Mouse (Mus musculus): ENCODE results near the gene Ankrd34b. TPM values are rescaled to one million over a fixed set of nuclear protein-coding genes. Genes with fewer than 3 reads are reported as not detected.
A peak's percentile ranks its signal among the peaks of the same experiment; 100 is the strongest.

Gene Ankrd34b
- 0.09 and 0.10 TPM in 2 replicates for polyA plus RNA-seq (2016; fragmentation: Nextera tagmentation; extraction: Ambion mirVana)

DNA sequence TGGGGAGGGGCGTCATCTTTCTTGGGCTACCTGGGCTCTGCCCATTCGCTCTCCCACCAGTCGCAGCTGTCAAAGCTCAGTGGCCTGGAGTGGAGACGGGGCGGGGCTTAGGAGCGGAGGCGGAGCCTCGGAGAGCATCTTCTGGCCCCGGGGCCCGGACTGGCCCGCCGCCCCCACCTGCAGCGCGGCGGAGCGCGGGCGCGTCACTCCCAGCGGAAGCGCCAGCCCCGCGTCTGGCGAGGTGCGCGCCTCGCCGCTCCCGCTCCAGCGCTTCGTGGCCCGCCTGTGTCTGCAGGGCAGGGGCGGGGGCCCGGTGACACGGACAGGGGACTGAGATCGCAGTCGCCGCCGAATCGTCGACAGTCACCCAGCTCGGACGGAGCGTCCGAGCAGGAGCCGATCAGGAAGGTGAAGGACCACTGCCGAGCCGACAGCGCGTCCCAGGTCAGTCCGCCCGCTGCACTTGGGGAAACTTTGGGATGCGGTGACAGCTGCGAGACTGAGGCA lies at the start of gene Ankrd34b:
Gene Ankrd34b (plus strand): TSS at position 139 of the 507 bp plus-strand sequence.
- Histone ChIP-seq H3K9me3 (no peaks in the 10 kb centered on the region), H3K27ac (peak within 1 kb of the TSS; percentile 56), H3K4me3 (peak within 1 kb of the TSS; percentile 77), H3K4me1 (peaks cover 17% of the 10 kb centered on the region), H3K27me3 (ENCODE audit: insufficient read depth, poor library complexity, severe bottlenecking) (peaks cover 74% of the 10 kb centered on the region), H3K36me3 (no peaks in the 10 kb centered on the region)
- DNase-seq (ENCODE audit: low spot score): peak; percentile 78
- under 1% methylated on average over 50 of the region's 54 CpGs for WGBS

DNA sequence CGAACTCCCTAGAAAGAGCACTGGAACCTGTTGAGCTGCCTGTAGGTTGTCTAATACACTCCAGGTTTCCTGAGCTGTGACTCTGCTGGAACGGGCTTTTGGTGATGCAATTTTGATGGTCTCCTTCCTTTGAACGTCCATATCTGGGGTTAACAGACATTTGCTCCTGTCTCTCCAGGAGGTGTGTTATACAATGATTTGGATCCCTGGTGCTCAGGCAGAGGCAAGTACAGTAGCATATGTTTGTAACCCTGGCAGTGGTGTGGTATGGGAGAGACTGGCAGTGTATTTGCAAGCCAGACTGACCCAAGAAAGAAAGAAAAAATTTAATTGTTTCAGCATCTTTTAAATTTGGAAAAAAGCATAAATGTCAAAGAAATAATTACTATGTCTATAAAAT lies 38.3 kb upstream of the Ankrd34b start:
- Histone ChIP-seq H3K4me3 (no peak overlapping the region), H3K4me1 (no peaks in the 10 kb centered on the region), H3K27me3 (ENCODE audit: insufficient read depth, poor library complexity, severe bottlenecking) (no peaks in the 10 kb centered on the region), H3K36me3 (peaks cover 14% of the 10 kb centered on the region; the same call in 1 of the 2 replicates), H3K9me3 (no peaks in the 10 kb centered on the region), H3K27ac (no peak overlapping the region)
- no peak for DNase-seq (ENCODE audit: low spot score)
- WGBS: 66% methylated on average over 3 of the region's 3 CpGs

DNA sequence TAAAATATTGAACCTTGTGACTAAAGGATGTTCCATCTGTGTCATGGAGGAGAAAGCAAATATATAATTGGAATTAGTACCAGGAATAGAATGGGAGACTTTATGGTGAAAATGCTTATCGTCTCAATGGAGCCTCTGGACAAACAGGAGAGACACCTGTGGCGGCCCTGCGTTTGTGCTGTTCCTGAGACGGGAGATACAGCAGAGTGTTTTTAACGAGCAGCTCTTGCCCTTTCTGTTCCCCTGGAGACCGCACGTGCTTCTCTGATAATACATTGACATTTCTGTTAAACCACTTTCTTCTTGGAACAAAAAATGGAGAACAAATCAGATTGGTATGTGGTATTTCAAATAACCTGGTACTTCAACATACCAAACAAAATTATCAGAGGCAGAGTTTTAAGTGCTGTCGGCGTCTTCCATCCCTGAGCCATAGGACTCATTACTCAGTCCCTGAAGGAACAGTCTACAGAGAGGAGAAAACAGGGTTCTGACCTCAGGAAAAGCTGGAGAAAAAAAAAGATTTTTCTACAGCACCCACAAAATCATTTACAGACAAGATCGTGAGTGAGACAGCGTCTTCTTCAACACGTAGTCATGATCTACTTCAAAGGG lies 32.5 kb upstream of the Ankrd34b start:
- Histone ChIP-seq H3K27ac (no peak overlapping the region), H3K4me1 (no peaks in the 10 kb centered on the region), H3K9me3 (no peaks in the 10 kb centered on the region), H3K27me3 (ENCODE audit: insufficient read depth, poor library complexity, severe bottlenecking) (no peaks in the 10 kb centered on the region), H3K4me3 (no peak overlapping the region), H3K36me3 (no peaks in the 10 kb centered on the region)
- DNase-seq (ENCODE audit: low spot score): no peak
- WGBS: 79% methylated on average over 12 of the region's 12 CpGs

- no peaks in the 10 kb centered on the region for H3K36me3 ChIP-seq
- WGBS: 74% methylated on average over 11 of the region's 11 CpGs
- DNase-seq (ENCODE audit: low spot score): no peak
- H3K4me3 ChIP-seq: no peak overlapping the region
- H3K9me3 ChIP-seq: no peaks in the 10 kb centered on the region
- no peaks in the 10 kb centered on the region for H3K27me3 ChIP-seq (ENCODE audit: insufficient read depth, poor library complexity, severe bottlenecking)
- 0 out of 2 replicates have a peak, but pooled peaks cover 4% of the 10 kb centered on the region for H3K4me1 ChIP-seq
- no peak overlapping the region for H3K27ac ChIP-seq
Measured at GRCm38 (mm10) chr13:92398491-92399384, 27.0 kb upstream of the Ankrd34b start.

DNA sequence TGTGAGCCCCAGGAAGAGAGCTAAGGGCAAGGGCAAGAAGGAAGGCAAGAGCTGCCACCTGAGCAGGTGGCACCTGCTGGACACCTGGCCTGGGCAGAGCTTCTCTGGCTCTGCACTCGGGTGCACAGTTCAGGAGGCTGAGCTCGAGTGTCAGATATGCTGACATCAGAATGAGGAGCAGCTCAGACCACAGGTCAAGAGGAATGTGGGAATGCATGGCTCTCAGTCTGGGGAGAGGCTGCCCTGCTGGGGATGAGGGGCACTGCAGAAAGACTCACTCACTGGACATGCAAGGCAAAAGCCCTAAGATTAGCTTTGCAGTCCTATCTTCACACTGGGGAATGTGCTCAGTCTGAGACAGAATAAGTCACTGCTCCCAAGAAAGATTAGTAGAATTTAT lies 23.6 kb upstream of the Ankrd34b start:
- Histone ChIP-seq H3K9me3 (no peaks in the 10 kb centered on the region), H3K4me3 (no peak overlapping the region), H3K27me3 (ENCODE audit: insufficient read depth, poor library complexity, severe bottlenecking) (no peaks in the 10 kb centered on the region), H3K27ac (no peak overlapping the region), H3K4me1 (0 out of 2 replicates have a peak, but pooled peaks cover 4% of the 10 kb centered on the region), H3K36me3 (no peaks in the 10 kb centered on the region)
- no peak for DNase-seq (ENCODE audit: low spot score)
- WGBS: 26% methylated on average over 2 of the region's 2 CpGs

- no peak for DNase-seq (ENCODE audit: low spot score)
Measured at GRCm38 (mm10) chr13:92403496-92403895, 22.2 kb upstream of the Ankrd34b start.

DNA sequence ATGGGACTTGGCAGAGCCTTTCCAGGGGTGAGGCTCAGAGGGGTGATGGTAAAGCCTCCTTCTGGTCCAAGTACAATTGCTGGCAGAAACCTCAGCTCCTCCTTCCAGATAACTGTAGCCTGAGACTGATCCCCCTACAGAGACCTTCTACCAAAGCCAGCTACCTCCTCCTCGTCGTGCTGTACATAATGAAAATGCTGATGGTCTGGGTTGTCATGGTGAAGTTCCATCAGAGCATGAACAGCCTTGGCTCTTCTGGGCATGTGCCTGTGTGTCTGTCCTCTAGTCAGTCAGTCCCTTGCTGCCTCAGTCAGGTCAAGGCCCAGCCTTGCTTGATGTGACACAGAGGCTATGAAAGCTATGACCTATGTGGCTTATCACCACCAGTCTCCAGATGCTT lies 15.2 kb upstream of the Ankrd34b start:
- 77% methylated on average over 2 of the region's 2 CpGs for WGBS

More at GRCm38 (mm10) chr13:92403496-92403895, 22.2 kb upstream of the Ankrd34b start:
- no peaks in the 10 kb centered on the region for H3K27me3 ChIP-seq (ENCODE audit: insufficient read depth, poor library complexity, severe bottlenecking)
- 78% methylated on average over 3 of the region's 3 CpGs for WGBS
- no peak overlapping the region for H3K4me3 ChIP-seq
- no peaks in the 10 kb centered on the region for H3K9me3 ChIP-seq
- H3K27ac ChIP-seq: no peak overlapping the region
- 0 out of 2 replicates have a peak, but pooled peaks cover 4% of the 10 kb centered on the region for H3K4me1 ChIP-seq
- H3K36me3 ChIP-seq: no peaks in the 10 kb centered on the region

GRCm38 (mm10) chr13:92419630-92420029 lies 6.1 kb upstream of the Ankrd34b start:
- no peaks in the 10 kb centered on the region for H3K36me3 ChIP-seq
- no peak overlapping the region for H3K4me3 ChIP-seq
- DNase-seq (ENCODE audit: low spot score): no peak
- H3K27me3 ChIP-seq (ENCODE audit: insufficient read depth, poor library complexity, severe bottlenecking): peaks cover 26% of the 10 kb centered on the region
- H3K4me1 ChIP-seq: no peaks in the 10 kb centered on the region
- 84% methylated on average over 11 of the region's 11 CpGs for WGBS
- no peak overlapping the region for H3K27ac ChIP-seq
- no peaks in the 10 kb centered on the region for H3K9me3 ChIP-seq

More for the DNA sequence above, 15.2 kb upstream of the Ankrd34b start:
- Histone ChIP-seq H3K4me3 (no peak overlapping the region), H3K36me3 (no peaks in the 10 kb centered on the region), H3K27ac (no peak overlapping the region), H3K9me3 (no peaks in the 10 kb centered on the region), H3K4me1 (no peaks in the 10 kb centered on the region), H3K27me3 (ENCODE audit: insufficient read depth, poor library complexity, severe bottlenecking) (no peaks in the 10 kb centered on the region)
- no peak for DNase-seq (ENCODE audit: low spot score)

- Histone ChIP-seq H3K4me3 (no peak overlapping the region), H3K9me3 (no peaks in the 10 kb centered on the region), H3K4me1 (peaks cover 17% of the 10 kb centered on the region), H3K27me3 (ENCODE audit: insufficient read depth, poor library complexity, severe bottlenecking) (peaks cover 67% of the 10 kb centered on the region), H3K27ac (no peak overlapping the region), H3K36me3 (no peaks in the 10 kb centered on the region)
- no peak for DNase-seq (ENCODE audit: low spot score)
- WGBS: 61% methylated on average over 3 of the region's 3 CpGs
Measured at GRCm38 (mm10) chr13:92423711-92424110, 2.0 kb upstream of the Ankrd34b start.

DNA sequence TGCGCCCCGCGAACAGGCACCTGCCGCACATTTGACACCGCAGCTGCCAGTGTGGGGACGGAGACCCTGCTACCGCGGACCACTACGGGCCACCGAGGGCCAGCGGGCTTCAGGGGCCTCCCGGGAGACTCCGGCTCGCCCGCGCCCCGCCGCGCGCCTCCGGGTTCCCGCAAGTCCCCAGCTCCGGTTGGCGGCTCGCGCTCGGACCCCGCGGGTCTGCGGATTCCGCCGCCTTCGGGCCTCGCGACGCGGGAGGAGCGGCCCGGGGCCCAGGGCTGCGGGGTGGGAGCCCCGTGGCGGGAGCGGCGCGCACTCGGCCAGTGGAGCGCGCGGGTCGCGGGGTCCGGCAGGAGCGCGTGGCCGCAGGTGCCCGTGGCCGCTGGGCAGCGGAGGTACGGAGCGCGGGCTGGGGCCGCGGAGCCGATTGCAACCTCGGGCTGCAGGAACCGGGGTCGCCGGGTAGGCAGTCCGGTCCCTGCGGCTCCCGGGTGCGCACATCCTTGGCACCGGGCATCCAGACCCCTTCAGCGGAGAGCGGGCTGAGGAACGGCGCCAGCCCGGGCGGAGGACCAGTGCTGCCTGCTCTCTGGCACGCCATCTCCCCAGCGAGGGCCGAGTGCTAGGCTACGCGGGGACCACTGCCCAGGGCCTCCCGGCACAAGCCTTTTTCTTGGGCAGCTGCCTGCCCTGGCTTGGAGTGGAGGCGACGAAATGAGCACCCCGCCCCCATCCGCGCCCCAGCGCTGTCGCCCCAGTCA lies 777 bp downstream of the Ankrd34b start:
- H3K4me3 ChIP-seq: peak overlapping the region; percentile 77
- H3K36me3 ChIP-seq: no peaks in the 10 kb centered on the region
- H3K9me3 ChIP-seq: no peaks in the 10 kb centered on the region
- peak; percentile 74 for DNase-seq (ENCODE audit: low spot score)
- WGBS: 1% methylated on average over 89 of the region's 92 CpGs
- peaks cover 17% of the 10 kb centered on the region for H3K4me1 ChIP-seq
- peak overlapping the region; percentile 56 for H3K27ac ChIP-seq
- peaks cover 73% of the 10 kb centered on the region for H3K27me3 ChIP-seq (ENCODE audit: insufficient read depth, poor library complexity, severe bottlenecking)

- DNase-seq (ENCODE audit: low spot score): peak; percentile 68
- Histone ChIP-seq H3K4me3 (peak overlapping the region; percentile 77), H3K4me1 (peaks cover 17% of the 10 kb centered on the region), H3K27me3 (ENCODE audit: insufficient read depth, poor library complexity, severe bottlenecking) (peaks cover 73% of the 10 kb centered on the region), H3K9me3 (no peaks in the 10 kb centered on the region), H3K36me3 (no peaks in the 10 kb centered on the region), H3K27ac (no peak overlapping the region)
- WGBS: 53% methylated on average over 4 of the region's 4 CpGs
Measured at GRCm38 (mm10) chr13:92427351-92427855, 1.7 kb downstream of the Ankrd34b start.

DNA sequence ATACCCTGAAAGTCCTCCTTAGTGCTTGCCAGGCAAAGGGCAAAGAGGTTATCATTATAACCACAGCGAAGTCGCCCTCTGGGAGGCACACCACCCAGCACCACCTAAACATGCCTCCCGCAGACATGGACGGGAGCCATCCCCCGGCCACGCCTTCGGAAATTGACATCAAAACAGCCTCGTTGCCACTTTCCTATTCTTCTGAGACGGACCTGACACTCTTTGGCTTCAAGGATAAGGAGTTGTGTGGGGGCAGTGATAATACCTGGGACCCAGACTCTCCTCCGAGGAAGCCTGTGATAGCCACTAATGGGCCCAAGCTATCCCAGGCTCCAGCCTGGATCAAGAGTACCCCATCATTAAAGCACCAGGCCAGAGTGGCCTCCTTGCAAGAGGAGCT lies 13.0 kb downstream of the Ankrd34b start:
- Histone ChIP-seq H3K27ac (no peak overlapping the region), H3K36me3 (no peaks in the 10 kb centered on the region), H3K4me1 (no peaks in the 10 kb centered on the region), H3K4me3 (no peak overlapping the region), H3K27me3 (ENCODE audit: insufficient read depth, poor library complexity, severe bottlenecking) (peaks cover 4% of the 10 kb centered on the region; the same call in 1 of the 2 replicates), H3K9me3 (no peaks in the 10 kb centered on the region)
- WGBS: 80% methylated on average over 10 of the region's 10 CpGs
- DNase-seq (ENCODE audit: low spot score): peak; percentile 63
